Mouse (Mus musculus) kidney, postnatal 0 days (tissue): ENCODE measurements at regions not wholly inside any gene's neighbourhood (a gene's known extent, or its start where the extent isn't known, plus 50 kb on each side); places are given as distances from the start of the nearest gene placed in this dataset.
A peak's percentile ranks its signal among the peaks of the same experiment; 100 is the strongest.

Experiments used
- ATAC-seq: fragments of 200-750 bp; cut with Nextera tagmentation; replicated peaks from 2 replicates; pipeline ENCODE4 v1.8.0; 2017; ENCODE audit warnings: low read depth, moderate number of reproducible peaks, moderate TSS enrichment, moderate library complexity; ENCODE audit not compliant: low FRiP score
- DNase-seq: peaks from one replicate; pipeline ENCODE4 v3.0.0-alpha.2; 2016; ENCODE audit warnings: low spot score
- H3K27ac ChIP-seq: fragments of 300-500 bp; sonication (generic); 2 replicates; pipeline ENCODE4 v1.5.1; 2014; ENCODE audit warnings: mild to moderate bottlenecking
- H3K27me3 ChIP-seq: fragments of 300-500 bp; sonication (generic); 2 replicates; pipeline ENCODE4 v1.6.1; 2014; ENCODE audit warnings: low read length, mixed read lengths; ENCODE audit not compliant: insufficient read depth
- H3K36me3 ChIP-seq: fragments of 300-500 bp; sonication (generic); 2 replicates; pipeline ENCODE4 v1.6.1; 2014; ENCODE audit warnings: low read length, mixed read lengths; ENCODE audit not compliant: insufficient read depth
- H3K4me1 ChIP-seq: fragments of 300-500 bp; sonication (generic); replicated peaks from 2 replicates; pipeline ENCODE4 v1.6.1; 2014; ENCODE audit warnings: antibody characterized with exemption, low read length, mixed read lengths; ENCODE audit not compliant: insufficient read depth
- H3K4me2 ChIP-seq: fragments of 300-500 bp; sonication (generic); 2 replicates; pipeline ENCODE4 v1.6.1; 2014; ENCODE audit warnings: mild to moderate bottlenecking, low read length, moderate library complexity, mixed read lengths
- H3K4me3 ChIP-seq: fragments of 300-500 bp; sonication (generic); replicated peaks from 2 replicates; pipeline ENCODE4 v1.5.1; 2014; ENCODE audit warnings: low read depth, low read length
- H3K9ac ChIP-seq: fragments of 300-500 bp; sonication (generic); 2 replicates; pipeline ENCODE4 v1.6.1; 2014; ENCODE audit warnings: low read depth, low read length
- H3K9me3 ChIP-seq: fragments of 300-500 bp; sonication (generic); replicated peaks from 2 replicates; pipeline ENCODE4 v1.6.1; 2016; ENCODE audit warnings: low read length, inconsistent platforms, mixed read lengths
- CTCF ChIP-seq: IDR thresholded peaks from 2 replicates; pipeline ENCODE4 v1.5.1; 2016; ENCODE audit warnings: antibody characterized with exemption, low read depth, mild to moderate bottlenecking, moderate library complexity
- WGBS: fragments of 180-500 bp; shearing (Covaris S2); extraction: QIAGEN DNeasy Blood & Tissue Kit; methylation state at CpG from one replicate; pipeline ENCODE4 v1.1.7; 2014; 5-methylcytosine and 5-hydroxymethylcytosine counted together

- Histone ChIP-seq H3K36me3 (no peaks in the 10 kb centered on the region), H3K4me2 (no peak overlapping the region), H3K9me3 (no peaks in the 10 kb centered on the region), H3K27me3 (no peaks in the 10 kb centered on the region), H3K27ac (no peak overlapping the region), H3K4me3 (no peak overlapping the region), H3K4me1 (no peaks in the 10 kb centered on the region), H3K9ac (no peak overlapping the region)
- TF ChIP-seq CTCF = peak; percentile 57
- no peak for ATAC-seq
- 85% methylated on average over 1 of the region's 1 CpGs for WGBS
- DNase-seq = no peak
These were observed 288.3 kb downstream of the Pdcd6ip start for GRCm38 (mm10) chr9:113419801-113420200.

- Histone ChIP-seq H3K9me3 (no peaks in the 10 kb centered on the region), H3K4me3 (no peak overlapping the region), H3K9ac (no peak overlapping the region), H3K27ac (no peak overlapping the region), H3K27me3 (no peaks in the 10 kb centered on the region), H3K4me1 (no peaks in the 10 kb centered on the region), H3K36me3 (no peaks in the 10 kb centered on the region), H3K4me2 (no peak overlapping the region)
- WGBS = 87% methylated on average over 3 of the region's 3 CpGs
- no peak for TF ChIP-seq CTCF
- ATAC-seq (no peak), DNase-seq (no peak)
These were observed 291.0 kb downstream of the Pdcd6ip start for GRCm38 (mm10) chr9:113417106-113417505.

GRCm38 (mm10) chr9:113415511-113415931, 292.5 kb downstream of the Pdcd6ip start:
- DNase-seq = no peak
- no peaks in the 10 kb centered on the region for H3K36me3 ChIP-seq
- no peak for ATAC-seq
- no peaks in the 10 kb centered on the region for H3K4me1 ChIP-seq
- H3K27me3 ChIP-seq = no peaks in the 10 kb centered on the region
- no peak overlapping the region for H3K4me3 ChIP-seq
- no peak for TF ChIP-seq CTCF
- H3K4me2 ChIP-seq = no peak overlapping the region
- 42% methylated on average over 5 of the region's 5 CpGs for WGBS
- no peak overlapping the region for H3K9ac ChIP-seq
- no peaks in the 10 kb centered on the region for H3K9me3 ChIP-seq
- H3K27ac ChIP-seq = no peak overlapping the region

- Histone ChIP-seq H3K4me2 (no peak overlapping the region), H3K4me1 (no peaks in the 10 kb centered on the region), H3K9me3 (no peaks in the 10 kb centered on the region), H3K36me3 (no peaks in the 10 kb centered on the region), H3K9ac (no peak overlapping the region), H3K27me3 (no peaks in the 10 kb centered on the region), H3K27ac (no peak overlapping the region), H3K4me3 (no peak overlapping the region)
- DNase-seq (no peak), ATAC-seq (no peak)
- WGBS = 63% methylated on average over 1 of the region's 1 CpGs
- TF ChIP-seq CTCF = no peak
These were observed 293.4 kb downstream of the Pdcd6ip start for GRCm38 (mm10) chr9:113414690-113415089.

- Histone ChIP-seq H3K36me3 (no peaks in the 10 kb centered on the region), H3K4me3 (no peak overlapping the region), H3K4me2 (no peak overlapping the region), H3K9ac (no peak overlapping the region), H3K27me3 (no peaks in the 10 kb centered on the region), H3K9me3 (no peaks in the 10 kb centered on the region), H3K4me1 (no peaks in the 10 kb centered on the region), H3K27ac (no peak overlapping the region)
- DNase-seq (peak; percentile 54), ATAC-seq (no peak)
- WGBS = 63% methylated on average over 3 of the region's 3 CpGs
- TF ChIP-seq CTCF = no peak
These were observed 294.2 kb downstream of the Pdcd6ip start for GRCm38 (mm10) chr9:113413851-113414250.

- H3K9me3 ChIP-seq = no peaks in the 10 kb centered on the region
- H3K4me1 ChIP-seq = no peaks in the 10 kb centered on the region
- DNase-seq = no peak
- H3K4me3 ChIP-seq = no peak overlapping the region
- no peak overlapping the region for H3K4me2 ChIP-seq
- H3K27me3 ChIP-seq = no peaks in the 10 kb centered on the region
- H3K36me3 ChIP-seq = no peaks in the 10 kb centered on the region
- H3K27ac ChIP-seq = no peak overlapping the region
- 79% methylated on average over 4 of the region's 4 CpGs for WGBS
- no peak for TF ChIP-seq CTCF
- no peak for ATAC-seq
- no peak overlapping the region for H3K9ac ChIP-seq
These were observed 296.4 kb downstream of the Pdcd6ip start for GRCm38 (mm10) chr9:113411638-113412037.

GRCm38 (mm10) chr9:113408521-113408920, 299.5 kb downstream of the Pdcd6ip start:
- WGBS = 85% methylated on average over 4 of the region's 4 CpGs
- Histone ChIP-seq H3K4me2 (no peak overlapping the region), H3K4me3 (no peak overlapping the region), H3K27ac (no peak overlapping the region), H3K36me3 (no peaks in the 10 kb centered on the region), H3K9me3 (no peaks in the 10 kb centered on the region), H3K4me1 (no peaks in the 10 kb centered on the region), H3K27me3 (no peaks in the 10 kb centered on the region), H3K9ac (no peak overlapping the region)
- no peak for TF ChIP-seq CTCF
- no peak for DNase-seq
- no peak for ATAC-seq
